Mouse (Mus musculus): ENCODE measurements around the gene Mycbp2. TPM values are rescaled to one million over a fixed set of nuclear protein-coding genes. Genes with fewer than 3 reads are reported as not detected.
A peak's percentile ranks its signal among the peaks of the same experiment; 100 is the strongest.

The Mycbp2 gene
- total RNA-seq, 2 experiments from 2014 or later, result 173 to 185 TPM

- H3K27ac ChIP-seq, result no peak overlapping the region
- H3K4me3 ChIP-seq, result no peak overlapping the region
- no peak for TF ChIP-seq CTCF (conservative IDR thresholded peaks at IDR 0.05)
- no peak for DNase-seq (ENCODE audit: low spot score in 2 of 2)
Observed at GRCm38 (mm10) chr14:103072731-103073130, 273.9 kb downstream of the Mycbp2 start.

DNA sequence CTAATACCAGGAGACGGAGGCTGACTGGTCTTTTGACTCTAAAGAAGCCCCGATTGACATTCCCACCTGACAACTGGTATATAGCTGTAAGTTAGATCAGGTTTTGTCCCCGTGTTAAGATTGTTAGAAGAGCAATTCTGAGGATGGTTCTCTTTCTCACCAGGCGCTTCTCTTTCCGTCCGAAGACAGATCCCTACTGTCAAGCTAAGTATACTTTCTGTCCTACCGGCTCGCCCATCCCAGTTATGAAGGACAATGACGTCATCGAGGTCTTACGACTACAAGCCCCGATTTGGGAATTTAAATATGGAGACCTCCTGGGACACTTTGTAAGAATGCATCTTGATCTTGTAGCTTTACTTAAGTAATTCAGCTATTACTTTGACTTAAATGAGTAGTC is 275.1 kb downstream of the Mycbp2 start:
- DNase-seq (ENCODE audit: low spot score in 2 of 2), result no peak
- H3K27ac ChIP-seq, result no peak overlapping the region
- H3K4me3 ChIP-seq, result no peak overlapping the region; the same call in 1 of the 2 replicates
- no peak for TF ChIP-seq CTCF (conservative IDR thresholded peaks at IDR 0.05)

- peak overlapping the region; percentile 92 for H3K27ac ChIP-seq
- peak overlapping the region; percentile 82 for H3K4me3 ChIP-seq
- no peak for DNase-seq (ENCODE audit: low spot score in 2 of 2)
- no peak for TF ChIP-seq CTCF (conservative IDR thresholded peaks at IDR 0.05)
Observed at GRCm38 (mm10) chr14:103070790-103071189, 275.8 kb downstream of the Mycbp2 start.

- TF ChIP-seq CTCF (conservative IDR thresholded peaks at IDR 0.05), result peak; percentile 71
- peak; percentile 89 to 92 for DNase-seq (ENCODE audit: low spot score in 2 of 2)
- H3K4me3 ChIP-seq, result peak within 1 kb of the TSS; percentile 82
- H3K27ac ChIP-seq, result peak within 1 kb of the TSS; percentile 92
Observed at GRCm38 (mm10) chr14:103069864-103070611, 276.6 kb downstream of the Mycbp2 start, which contains the start of gene Cln5. Gene Cln5 (plus strand): TSS chr14:103070216.

GRCm38 (mm10) chr14:103069465-103069863 is 277.1 kb downstream of the Mycbp2 start:
- no peak for TF ChIP-seq CTCF (conservative IDR thresholded peaks at IDR 0.05)
- peak overlapping the region; percentile 92 for H3K27ac ChIP-seq
- DNase-seq (ENCODE audit: low spot score in 2 of 2), result no peak
- peak overlapping the region; percentile 82 for H3K4me3 ChIP-seq

GRCm38 (mm10) chr14:103065294-103066167 is 281.1 kb downstream of the Mycbp2 start:
- no peak overlapping the region for H3K4me3 ChIP-seq
- peak; percentile 65 to 87 for DNase-seq (ENCODE audit: low spot score in 2 of 2)
- TF ChIP-seq CTCF (conservative IDR thresholded peaks at IDR 0.05), result peak; percentile 91
- no peak overlapping the region for H3K27ac ChIP-seq

Other genes with a start within 250 kb of the Mycbp2 start
- gene Fbxl3, start 247.2 kb downstream of the Mycbp2 start, total RNA-seq (2021), result 100 to 1,000 TPM; 101 to 102 TPM
- gene Scel, start 166.5 kb upstream of the Mycbp2 start, total RNA-seq (2021), result 1 to 10 TPM in 1 of 2 experiments, under 1 TPM in 1; 0.87 to 1.1 TPM